In the genomic region with DNA sequence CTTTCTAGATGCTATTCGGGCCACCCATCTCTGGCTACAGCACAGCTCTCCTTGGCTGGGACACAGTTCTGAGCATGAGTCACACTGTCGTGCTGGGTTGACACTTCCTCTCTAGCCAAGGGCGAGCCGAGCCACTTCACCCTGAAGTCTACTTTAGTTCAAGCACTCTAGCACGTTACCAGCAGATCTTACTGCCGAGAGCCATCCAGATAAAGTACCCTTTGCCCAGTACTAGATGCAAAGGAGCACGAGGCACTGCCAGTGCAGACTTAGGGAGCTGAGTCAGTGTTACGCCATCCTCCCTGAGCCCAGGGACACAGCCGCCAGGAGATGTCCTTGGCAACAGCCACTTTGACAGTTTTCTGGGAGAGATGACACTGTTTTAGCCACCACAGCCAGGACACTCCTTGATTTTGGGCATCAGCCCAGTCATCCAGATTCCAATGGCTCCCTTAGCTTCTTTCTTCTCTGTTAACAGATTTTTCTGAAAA, we compare ENCODE assay signal across 11 mouse cellular contexts. TPM values are rescaled to one million over a fixed set of nuclear protein-coding genes. Genes with fewer than 3 reads are reported as not detected.
DNase-seq lines count a peak whose midpoint lies in the region; ATAC-seq and TF ChIP-seq lines count a peak whose summit lies in the region.
"Had no signal": no experiment of that assay in that cellular context is flagged by ENCODE, and none has a peak within 500 bp of the region (broad histone marks: within the 10 kb centered on the region; RNA-seq: fewer than 3 reads in every experiment).

No protein-coding gene starts in this region.

- no peak overlapping the region for H3K4me2 ChIP-seq in intestine, embryonic 16.5 days (ENCODE audit: low read depth, low read length)
- H3K4me2 ChIP-seq in intestine, embryonic 15.5 days (replicated peaks), result no peak overlapping the region
- no peak overlapping the region for H3K4me2 ChIP-seq in lung, embryonic 15.5 days
- no peak overlapping the region for H3K4me2 ChIP-seq in hindbrain, embryonic 16.5 days (ENCODE audit: low read length)
- H3K4me2 ChIP-seq: embryonic facial prominence, embryonic 12.5 days had no signal

- intact Hi-C loops in gastrocnemius, postnatal 14 days (cut with DNase I; ENCODE audit: low total_unique reads), result no loop called here

- H3K27ac ChIP-seq in intestine, embryonic 16.5 days (ENCODE audit: low read length), result no peak overlapping the region
- no peak overlapping the region for H3K27ac ChIP-seq in intestine, embryonic 15.5 days
- H3K27ac ChIP-seq in lung, embryonic 15.5 days, result peak overlapping the region; percentile 80
- H3K27ac ChIP-seq in kidney, adult 2 months (ENCODE audit: insufficient read depth, low read depth, low read length), result no peak overlapping the region
- no peak overlapping the region for H3K27ac ChIP-seq in hindbrain, embryonic 16.5 days (ENCODE audit: low read depth, low read length)
- H3K27ac ChIP-seq: embryonic facial prominence, embryonic 12.5 days had no signal

- no peak for TF ChIP-seq POLR2A in kidney, adult 2 months (IDR thresholded peaks at IDR 0.05; ENCODE audit: low read depth, low read length)

- no peak overlapping the region for H3K4me3 ChIP-seq in intestine, embryonic 16.5 days (ENCODE audit: low read length)
- no peak overlapping the region for H3K4me3 ChIP-seq in intestine, embryonic 15.5 days (replicated peaks)
- H3K4me3 ChIP-seq in lung, embryonic 15.5 days, result no peak overlapping the region
- H3K4me3 ChIP-seq in kidney, adult 2 months (ENCODE audit: insufficient read depth, low read depth, low read length), result no peak overlapping the region
- no peak overlapping the region for H3K4me3 ChIP-seq in hindbrain, embryonic 16.5 days (ENCODE audit: low read length)
- H3K4me3 ChIP-seq: embryonic facial prominence, embryonic 12.5 days had no signal

- H3K4me1 ChIP-seq in intestine, embryonic 16.5 days (ENCODE audit: control insufficient read depth, insufficient read depth, low read length), result peaks cover 34% of the 10 kb centered on the region
- peaks cover 28% of the 10 kb centered on the region for H3K4me1 ChIP-seq in intestine, embryonic 15.5 days (replicated peaks)
- peaks cover 68% of the 10 kb centered on the region for H3K4me1 ChIP-seq in lung, embryonic 15.5 days
- no peaks in the 10 kb centered on the region for H3K4me1 ChIP-seq in kidney, adult 2 months (ENCODE audit: control insufficient read depth, insufficient read depth, low read length)
- no peaks in the 10 kb centered on the region for H3K4me1 ChIP-seq in hindbrain, embryonic 16.5 days (ENCODE audit: control insufficient read depth, insufficient read depth, low read depth, low read length)

- no peaks in the 10 kb centered on the region for H3K9me3 ChIP-seq in intestine, embryonic 16.5 days (ENCODE audit: control insufficient read depth, low read length)
- no peaks in the 10 kb centered on the region for H3K9me3 ChIP-seq in intestine, embryonic 15.5 days
- no peaks in the 10 kb centered on the region for H3K9me3 ChIP-seq in lung, embryonic 15.5 days
- no peaks in the 10 kb centered on the region for H3K9me3 ChIP-seq in hindbrain, embryonic 16.5 days (ENCODE audit: control insufficient read depth, low read length)
- H3K9me3 ChIP-seq: embryonic facial prominence, embryonic 12.5 days had no signal

- WGBS in intestine, embryonic 16.5 days, result 71% methylated on average over 9 of the region's 9 CpGs
- WGBS in intestine, embryonic 15.5 days, result 71% methylated on average over 9 of the region's 9 CpGs
- WGBS in lung, embryonic 15.5 days, result 37% methylated on average over 9 of the region's 9 CpGs
- 65% methylated on average over 9 of the region's 9 CpGs for WGBS in kidney, adult 2 months
- 82% methylated on average over 9 of the region's 9 CpGs for WGBS in hindbrain, embryonic 16.5 days

- peak; percentile 51 for ATAC-seq in intestine, embryonic 16.5 days
- ATAC-seq in intestine, embryonic 15.5 days, result no peak
- peak; percentile 32; the same call in 1 of the 2 replicates for ATAC-seq in lung, embryonic 15.5 days (ENCODE audit: borderline replicate concordance, extremely low read depth, low FRiP score, low TSS enrichment)
- no peak for ATAC-seq in hindbrain, embryonic 16.5 days

- H3K9ac ChIP-seq in intestine, embryonic 16.5 days (ENCODE audit: low read depth, low read length), result no peak overlapping the region
- H3K9ac ChIP-seq in intestine, embryonic 15.5 days, result no peak overlapping the region
- no peak overlapping the region for H3K9ac ChIP-seq in lung, embryonic 15.5 days
- no peak overlapping the region for H3K9ac ChIP-seq in hindbrain, embryonic 16.5 days (ENCODE audit: low read depth, low read length)
- H3K9ac ChIP-seq: embryonic facial prominence, embryonic 12.5 days had no signal

- H3K27me3 ChIP-seq in intestine, embryonic 16.5 days (replicated peaks; ENCODE audit: control insufficient read depth, insufficient read depth, low read length), result no peaks in the 10 kb centered on the region
- no peaks in the 10 kb centered on the region for H3K27me3 ChIP-seq in intestine, embryonic 15.5 days (replicated peaks)
- no peaks in the 10 kb centered on the region for H3K27me3 ChIP-seq in lung, embryonic 15.5 days
- H3K27me3 ChIP-seq in kidney, adult 2 months (replicated peaks; ENCODE audit: control insufficient read depth, insufficient read depth, low read length), result no peaks in the 10 kb centered on the region
- H3K27me3 ChIP-seq in hindbrain, embryonic 16.5 days (replicated peaks; ENCODE audit: control insufficient read depth, insufficient read depth, low read length), result no peaks in the 10 kb centered on the region
- H3K27me3 ChIP-seq: embryonic facial prominence, embryonic 12.5 days had no signal

- no peak for TF ChIP-seq CTCF in kidney, adult 2 months (conservative IDR thresholded peaks at IDR 0.05; ENCODE audit: insufficient read depth, insufficient read length, low read depth, low read length)

- no peaks in the 10 kb centered on the region for H3K36me3 ChIP-seq in intestine, embryonic 16.5 days (ENCODE audit: control insufficient read depth, insufficient read depth, low read length)
- H3K36me3 ChIP-seq in intestine, embryonic 15.5 days, result no peaks in the 10 kb centered on the region
- no peaks in the 10 kb centered on the region for H3K36me3 ChIP-seq in lung, embryonic 15.5 days
- H3K36me3 ChIP-seq in kidney, adult 2 months (ENCODE audit: control insufficient read depth, insufficient read depth, low read length), result no peaks in the 10 kb centered on the region
- no peaks in the 10 kb centered on the region for H3K36me3 ChIP-seq in hindbrain, embryonic 16.5 days (ENCODE audit: control insufficient read depth, insufficient read depth, low read length)
- H3K36me3 ChIP-seq: embryonic facial prominence, embryonic 12.5 days had no signal

- DNase-seq in adrenal gland, adult 2 months, result peak; percentile 91
- peak; percentile 72 for DNase-seq in gastrocnemius, postnatal 14 days
- DNase-seq in kidney, adult 2 months, result no peak
- DNase-seq in natural killer cell, adult 2 months (ENCODE audit: low spot score in 2 of 2), result no peak

RNA-seq across cellular contexts. Expression of a gene that starts 34.8 kb away (rescaled TPM):
- polyA plus RNA-seq in intestine, embryonic 16.5 days (2015; fragmentation: Nextera tagmentation; extraction: Ambion mirVana), result not detected in 2 replicates
- polyA plus RNA-seq in intestine, embryonic 15.5 days (2015; fragmentation: Nextera tagmentation; extraction: Ambion mirVana), result 0.08 TPM in 1 of 2 replicates, not detected in the other
- not detected for total RNA-seq in adrenal gland, adult 2 months (2021)
- polyA plus RNA-seq in adrenal gland, adult 2 months (2012; rRNA removed), result not detected in 2 replicates
- total RNA-seq in gastrocnemius, postnatal 14 days (2021), result not detected
- 0.15 and 0.16 TPM in 2 replicates for polyA plus RNA-seq in lung, embryonic 15.5 days (2015; fragmentation: Nextera tagmentation; extraction: Ambion mirVana)
- not detected in 2 replicates for polyA plus RNA-seq in kidney, adult 2 months (2012; rRNA removed)
- polyA plus RNA-seq in hindbrain, embryonic 16.5 days (2015; fragmentation: Nextera tagmentation; extraction: Ambion mirVana), result not detected in 2 replicates
- total RNA-seq: neutrophil, adult 5-6 weeks had no signal
- polyA plus RNA-seq: large intestine, adult 2 months had no signal

Comparison
In these comparisons a context has a peak if more than half of its experiments do, and no peak if none do; other contexts are left out.
1. ATAC-seq: peak in intestine, embryonic 16.5 days (single experiment) and lung, embryonic 15.5 days (single experiment); none in intestine, embryonic 15.5 days (single experiment) and hindbrain, embryonic 16.5 days (single experiment).
2. DNase-seq: peak in adrenal gland, adult 2 months (single experiment) and gastrocnemius, postnatal 14 days (single experiment); none in kidney, adult 2 months (single experiment) and natural killer cell, adult 2 months (0 of 2).